Mouse (Mus musculus): ENCODE data around the gene Chpf2.

The Chpf2 gene

DNA sequence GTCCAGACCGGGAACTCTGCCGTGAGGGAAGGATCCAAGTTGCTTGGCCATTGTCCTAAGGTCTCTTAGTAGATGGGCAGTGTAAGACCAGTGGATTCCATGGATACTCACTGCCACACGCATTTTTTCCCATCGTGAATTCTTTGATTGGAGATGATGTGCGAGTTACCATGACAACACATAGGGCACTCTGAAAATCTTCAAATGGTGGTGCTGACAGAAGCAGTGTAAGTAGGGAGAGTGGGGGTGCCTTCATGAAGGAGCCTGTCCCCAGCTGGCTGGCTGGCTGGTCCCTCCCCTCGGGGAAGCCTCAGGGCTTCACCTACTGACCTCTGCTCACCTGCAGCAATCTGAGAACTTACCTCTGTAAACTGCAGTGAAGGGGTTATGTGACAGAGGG, 52.5 kb downstream of the Chpf2 start:
- no peak for DNase-seq (ENCODE audit: low read depth, low spot score)

Data from ES-CJ7 (cell line).